Mouse (Mus musculus): ENCODE results near the gene Tgfb2.

DNA sequence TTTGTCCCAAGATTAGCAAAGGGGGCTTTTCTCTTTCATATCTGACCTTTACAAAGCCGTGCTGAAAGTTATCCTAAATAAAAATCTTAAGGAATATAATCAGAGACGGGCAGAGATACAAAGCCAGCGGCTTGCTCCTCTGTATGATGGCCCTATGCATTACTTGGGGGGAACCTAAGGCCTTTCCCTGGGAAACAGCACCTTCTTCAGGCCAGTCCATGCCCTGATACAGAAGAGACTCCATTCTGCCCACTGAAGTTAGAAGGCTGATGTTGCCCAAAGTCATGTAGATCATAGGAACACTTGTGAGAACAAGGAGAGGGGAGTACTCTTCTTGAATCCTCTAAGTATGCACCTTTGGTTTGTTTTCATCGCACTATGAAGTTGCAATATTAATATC is 13.4 kb downstream of the Tgfb2 start:
- TF ChIP-seq POLR2A (IDR thresholded peaks at IDR 0.05; ENCODE audit: borderline replicate concordance, control insufficient read depth, low read depth, low read length), result no peak
- no peak for TF ChIP-seq CTCF (IDR thresholded peaks at IDR 0.05; ENCODE audit: control insufficient read depth, insufficient read depth, low read length)
